Mouse (Mus musculus) liver, embryonic 14.5 days (tissue): Measurements from ENCODE around the gene Sgsm1. TPM values are rescaled to one million over a fixed set of nuclear protein-coding genes. Genes with fewer than 3 reads are reported as not detected.
A peak's percentile ranks its signal among the peaks of the same experiment; 100 is the strongest.

Experiments
- ATAC-seq: fragments of 200-750 bp; cut with Nextera tagmentation; 2 replicates; pipeline ENCODE4 v1.8.0; 2017; ENCODE audit warnings: moderate number of reproducible peaks, mild to moderate bottlenecking, moderate library complexity; ENCODE audit not compliant: insufficient read depth
- DNase-seq, 3 experiments: peaks; one replicate each; pipeline ENCODE4 v3.0.0-alpha.2; 2012 to 2013; ENCODE audit warnings: low read depth in 3 of 3, low spot score in 3 of 3
- H3K27ac ChIP-seq: fragments of 300-500 bp; sonication (generic); 2 replicates; pipeline ENCODE4 v1.5.1; 2014; ENCODE audit warnings: moderate library complexity, mild to moderate bottlenecking, control low read depth, inconsistent platforms
- H3K27me3 ChIP-seq: fragments of 300-500 bp; sonication (generic); 2 replicates; pipeline ENCODE4 v1.6.1; 2014; ENCODE audit warnings: mild to moderate bottlenecking, low read length, moderate library complexity; ENCODE audit not compliant: control insufficient read depth, insufficient read depth
- H3K36me3 ChIP-seq: fragments of 300-500 bp; sonication (generic); replicated peaks from 2 replicates; pipeline ENCODE4 v1.6.1; 2014; ENCODE audit warnings: low read depth; ENCODE audit not compliant: control insufficient read depth, insufficient read depth
- H3K4me1 ChIP-seq, 2 experiments: fragments of 200-500 bp in 1 of 2; fragments of 300-500 bp in 1 of 2; sonication (generic) in 1 of 2; replicated peaks; 2 replicates each; pipeline ENCODE4 v1.6.1; 2012 to 2014; ENCODE audit warnings: antibody characterized with exemption in 1 of 2, inconsistent platforms in 1 of 2, low read length in 1 of 2; ENCODE audit not compliant: control insufficient read depth in 2 of 2, insufficient read depth in 2 of 2
- H3K4me2 ChIP-seq: fragments of 300-500 bp; sonication (generic); 2 replicates; pipeline ENCODE4 v1.6.1; 2014; ENCODE audit warnings: low read depth, mild to moderate bottlenecking, control low read depth, moderate library complexity
- H3K4me3 ChIP-seq, 2 experiments: fragments of 200-500 bp in 1 of 2; fragments of 300-500 bp in 1 of 2; sonication (generic) in 1 of 2; 2 replicates each; pipeline ENCODE4 v1.5.1; 2012 to 2014; ENCODE audit warnings: low read depth in 2 of 2, low read length in 2 of 2, mild to moderate bottlenecking in 2 of 2, control low read depth in 1 of 2, inconsistent platforms in 1 of 2, moderate library complexity in 1 of 2; ENCODE audit not compliant: insufficient read depth in 1 of 2
- H3K9ac ChIP-seq: fragments of 300-500 bp; sonication (generic); replicated peaks from 2 replicates; pipeline ENCODE4 v1.6.1; 2014; ENCODE audit warnings: mild to moderate bottlenecking, control low read depth, moderate library complexity
- H3K9me3 ChIP-seq: fragments of 300-500 bp; sonication (generic); 2 replicates; pipeline ENCODE4 v1.6.1; 2016; ENCODE audit warnings: low read length, mixed read lengths; ENCODE audit not compliant: control insufficient read depth
- CTCF ChIP-seq: IDR thresholded peaks from 2 replicates; pipeline ENCODE4 v1.5.1; 2016; ENCODE audit warnings: antibody characterized with exemption, low read depth, control low read depth
- EP300 ChIP-seq: IDR thresholded peaks from 2 replicates; pipeline ENCODE4 v1.6.1; 2016; ENCODE audit warnings: antibody characterized with exemption, low read depth
- WGBS: fragments of 180-500 bp; shearing (Covaris S2); extraction: QIAGEN DNeasy Blood & Tissue Kit; methylation state at CpG from one replicate; pipeline ENCODE4 v1.1.7; 2014; ENCODE audit not compliant: insufficient replicate concordance; 5-methylcytosine and 5-hydroxymethylcytosine counted together
- polyA plus RNA-seq, 2 experiments: library from polyadenylated mRNA; depleted of rRNA in 1 of 2; stranded (reverse) in 1 of 2; unstranded in 1 of 2; fragments of >200 nt; fragmentation: Nextera tagmentation in 1 of 2; extraction: Ambion mirVana in 1 of 2; gene quantifications; 2 replicates each; pipeline versions ENCODE4 v1.2.1 to v1.2.3; 2012 to 2014

Gene Sgsm1
- polyA plus RNA-seq, 2 experiments = 1.4 to 1.5 TPM

DNA sequence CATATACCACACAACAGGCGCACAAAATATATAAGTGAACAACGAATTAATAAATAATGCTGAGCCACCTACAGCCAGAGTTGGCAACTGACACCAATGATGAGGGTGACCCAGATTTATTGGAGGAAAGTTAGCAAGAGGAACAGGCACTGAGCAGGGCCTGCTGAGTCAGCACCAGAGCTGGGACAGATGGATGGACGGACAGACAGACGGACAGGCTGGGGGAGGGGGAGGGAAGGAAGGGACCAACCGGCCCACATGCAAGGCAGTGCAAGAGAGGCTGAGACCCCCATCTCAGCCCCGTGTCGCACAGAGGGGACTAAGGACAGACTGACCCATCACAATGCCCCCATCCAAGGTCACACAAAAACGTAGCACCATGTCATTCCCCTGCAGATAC, 96.5 kb downstream of the Sgsm1 start:
- Histone ChIP-seq H3K4me3 (no peak overlapping the region), H3K9me3 (no peaks in the 10 kb centered on the region), H3K27me3 (no peaks in the 10 kb centered on the region), H3K4me2 (no peak overlapping the region), H3K9ac (no peak overlapping the region), H3K36me3 (no peaks in the 10 kb centered on the region), H3K27ac (no peak overlapping the region), H3K4me1 (peaks cover 0 to 4% of the 10 kb centered on the region in 2 experiments; a peak in 1 of 4 replicates)
- no peak for TF ChIP-seq CTCF
- no peak for TF ChIP-seq EP300
- ATAC-seq (no peak), DNase-seq (no peak)
- 55% methylated on average over 8 of the region's 8 CpGs for WGBS

DNA sequence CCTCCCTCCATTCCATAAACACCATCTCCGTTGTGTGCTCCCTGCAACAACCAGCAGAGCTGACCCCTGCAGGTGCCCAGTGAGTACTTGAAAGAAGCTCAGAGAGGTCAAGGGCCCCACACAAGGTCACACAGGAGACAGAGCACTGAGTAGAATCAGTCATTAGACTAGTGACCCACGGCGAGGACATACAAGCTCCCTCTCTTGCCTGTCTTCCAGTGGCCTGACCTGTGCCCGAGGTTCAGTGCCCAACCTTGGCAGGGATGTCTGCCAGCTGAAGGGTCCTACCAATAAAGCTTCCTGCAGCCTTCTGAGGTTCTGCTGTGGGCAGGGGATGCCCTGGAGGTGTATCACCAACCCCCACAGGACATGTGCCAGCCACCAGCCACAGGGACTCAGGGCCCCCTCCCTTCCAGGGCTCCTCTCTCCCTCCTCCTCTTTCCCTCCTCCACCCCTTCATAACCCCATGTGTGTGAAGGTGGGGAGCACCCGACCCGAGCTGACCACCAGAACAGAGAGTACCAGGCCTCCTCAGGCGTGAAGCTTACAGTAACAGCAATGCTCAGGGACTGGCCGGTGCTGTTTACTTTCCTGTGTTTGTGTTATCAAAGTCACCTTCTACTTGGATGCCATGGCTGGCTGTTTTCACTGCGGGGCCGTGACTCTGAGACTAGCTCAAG, 98.3 kb downstream of the Sgsm1 start:
- H3K27me3 ChIP-seq = no peaks in the 10 kb centered on the region
- no peak for TF ChIP-seq CTCF
- TF ChIP-seq EP300 = no peak
- H3K4me2 ChIP-seq = no peak overlapping the region
- H3K4me3 ChIP-seq = no peak overlapping the region
- no peaks in the 10 kb centered on the region for H3K9me3 ChIP-seq
- H3K36me3 ChIP-seq = no peaks in the 10 kb centered on the region
- 65% methylated on average over 10 of the region's 10 CpGs for WGBS
- ATAC-seq (no peak), DNase-seq (no peak)
- peaks cover 0 to 7% of the 10 kb centered on the region in 2 experiments; a peak in 2 of 4 replicates for H3K4me1 ChIP-seq
- H3K9ac ChIP-seq = no peak overlapping the region
- H3K27ac ChIP-seq = no peak overlapping the region

DNA sequence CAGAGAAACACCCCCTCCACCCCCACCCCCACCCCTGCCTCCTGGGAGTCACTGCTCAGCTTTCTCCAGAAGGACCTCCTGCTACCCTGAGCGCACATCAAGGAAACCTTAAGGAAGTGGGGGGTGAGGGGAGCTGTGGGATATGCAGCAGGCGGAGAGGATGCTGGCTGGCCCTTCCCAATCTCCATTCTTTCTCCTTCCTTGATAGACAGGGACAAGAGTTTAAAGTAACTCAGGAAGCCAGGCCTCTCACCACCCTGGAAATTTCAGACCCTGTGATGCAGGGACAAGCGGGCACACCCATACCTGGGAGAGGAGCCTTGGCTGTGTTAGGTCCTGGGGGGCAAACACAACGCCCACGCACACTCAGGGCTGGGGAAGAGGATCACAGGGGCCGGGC, 100.3 kb downstream of the Sgsm1 start:
- no peak for DNase-seq
- Histone ChIP-seq H3K4me3 (no peak overlapping the region), H3K9me3 (no peaks in the 10 kb centered on the region), H3K4me1 (peaks cover 2 to 14% of the 10 kb centered on the region in 2 experiments; a peak in 2 of 4 replicates), H3K27ac (no peak overlapping the region), H3K36me3 (no peaks in the 10 kb centered on the region), H3K9ac (no peak overlapping the region), H3K27me3 (no peaks in the 10 kb centered on the region), H3K4me2 (no peak overlapping the region)
- ATAC-seq = 0 out of 2 replicates have a peak, but pooled peaks have one; percentile 12
- 59% methylated on average over 6 of the region's 6 CpGs for WGBS
- TF ChIP-seq EP300 (no peak), CTCF (no peak)

DNA sequence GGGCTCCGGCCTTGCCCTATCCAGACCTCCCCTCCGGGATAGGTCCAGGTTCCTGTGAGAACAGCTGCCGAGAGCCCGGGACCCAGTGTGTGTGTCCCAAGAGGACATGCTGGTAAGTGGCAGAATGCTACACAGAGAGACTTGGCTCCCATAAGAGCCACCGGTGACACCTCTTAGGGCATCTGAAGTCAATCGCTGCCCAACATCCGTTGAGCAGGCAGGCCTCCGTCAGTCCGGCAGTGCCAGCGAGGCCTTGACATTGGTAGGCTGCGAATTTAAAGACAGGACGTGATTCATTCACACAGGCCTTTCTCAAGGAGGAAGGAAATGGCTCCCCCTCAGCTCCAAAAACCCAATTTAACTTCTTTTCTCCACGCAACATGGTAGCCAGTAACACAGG, 100.7 kb downstream of the Sgsm1 start:
- Histone ChIP-seq H3K27me3 (no peaks in the 10 kb centered on the region), H3K4me2 (no peak overlapping the region), H3K36me3 (no peaks in the 10 kb centered on the region), H3K4me1 (peaks cover 2 to 14% of the 10 kb centered on the region in 2 experiments; a peak in 2 of 4 replicates), H3K9me3 (no peaks in the 10 kb centered on the region), H3K27ac (no peak overlapping the region), H3K9ac (no peak overlapping the region), H3K4me3 (no peak overlapping the region)
- ATAC-seq = 0 out of 2 replicates have a peak, but pooled peaks have one; percentile 14
- DNase-seq = no peak
- TF ChIP-seq CTCF = no peak
- TF ChIP-seq EP300 = no peak
- WGBS = 40% methylated on average over 13 of the region's 13 CpGs

GRCm38 (mm10) chr5:113209401-113209750, 101.2 kb downstream of the Sgsm1 start:
- WGBS = 56% methylated on average over 11 of the region's 11 CpGs
- H3K27me3 ChIP-seq = no peaks in the 10 kb centered on the region
- no peak for TF ChIP-seq CTCF
- no peak for TF ChIP-seq EP300
- H3K4me1 ChIP-seq = peaks cover 2 to 14% of the 10 kb centered on the region in 2 experiments; a peak in 2 of 4 replicates
- H3K9me3 ChIP-seq = no peaks in the 10 kb centered on the region
- H3K4me2 ChIP-seq = no peak overlapping the region
- no peaks in the 10 kb centered on the region for H3K36me3 ChIP-seq
- H3K4me3 ChIP-seq = no peak overlapping the region
- DNase-seq = no peak
- no peak for ATAC-seq
- no peak overlapping the region for H3K27ac ChIP-seq
- H3K9ac ChIP-seq = no peak overlapping the region
